Mouse (Mus musculus) midbrain, embryonic 14.5 days (tissue): ENCODE measurements around the gene Enox1. TPM values are rescaled to one million over a fixed set of nuclear protein-coding genes. Genes with fewer than 3 reads are reported as not detected.

Source experiments
- ATAC-seq: fragments of 200-750 bp; cut with Nextera tagmentation; 2 replicates; pipeline ENCODE4 v1.8.0; 2017; ENCODE audit warnings: moderate number of reproducible peaks, moderate library complexity; ENCODE audit not compliant: low FRiP score, low TSS enrichment
- DNase-seq: peaks from one replicate; pipeline ENCODE4 v3.0.0-alpha.2; 2015
- H3K27ac ChIP-seq: fragments of 300-500 bp; sonication (generic); replicated peaks from 2 replicates; pipeline ENCODE4 v1.5.1; 2014; ENCODE audit warnings: mild to moderate bottlenecking, low read depth, low read length, moderate library complexity
- H3K27me3 ChIP-seq: fragments of 300-500 bp; sonication (generic); 2 replicates; pipeline ENCODE4 v1.6.1; 2014; ENCODE audit warnings: low read length, control low read depth, mixed read lengths; ENCODE audit not compliant: control insufficient read depth, insufficient read depth
- H3K36me3 ChIP-seq: fragments of 300-500 bp; sonication (generic); 2 replicates; pipeline ENCODE4 v1.6.1; 2014; ENCODE audit warnings: low read length, control low read depth; ENCODE audit not compliant: control insufficient read depth, insufficient read depth
- H3K4me1 ChIP-seq: fragments of 300-500 bp; sonication (generic); 2 replicates; pipeline ENCODE4 v1.6.1; 2014; ENCODE audit warnings: mild to moderate bottlenecking, antibody characterized with exemption, low read length, control low read depth; ENCODE audit not compliant: control insufficient read depth, insufficient read depth
- H3K4me2 ChIP-seq: fragments of 300-500 bp; sonication (generic); 2 replicates; pipeline ENCODE4 v1.6.1; 2014; ENCODE audit warnings: mild to moderate bottlenecking, low read length, moderate library complexity
- H3K4me3 ChIP-seq: fragments of 300-500 bp; sonication (generic); replicated peaks from 2 replicates; pipeline ENCODE4 v1.5.1; 2014; ENCODE audit warnings: low read depth, low read length
- H3K9ac ChIP-seq: fragments of 300-500 bp; sonication (generic); replicated peaks from 2 replicates; pipeline ENCODE4 v1.6.1; 2014; ENCODE audit warnings: mild to moderate bottlenecking, low read length, moderate library complexity
- H3K9me3 ChIP-seq: fragments of 300-500 bp; sonication (generic); 2 replicates; pipeline ENCODE4 v1.6.1; 2016; ENCODE audit warnings: low read length, control low read depth, mixed read lengths; ENCODE audit not compliant: control insufficient read depth
- whole genome bisulfite sequencing: fragments of 180-500 bp; shearing (Covaris S2); extraction: QIAGEN DNeasy Blood & Tissue Kit; methylation state at CpG from one replicate; pipeline ENCODE4 v1.1.7; 2014; 5-methylcytosine and 5-hydroxymethylcytosine counted together
- polyA plus RNA-seq: library from polyadenylated mRNA; unstranded; fragments of >200 nt; fragmentation: Nextera tagmentation; extraction: Ambion mirVana; gene quantifications from 2 replicates; pipeline ENCODE4 v1.2.1, GENCODE M21; 2014

Gene Enox1
- polyA plus RNA-seq, 1 experiment from 2014 or later = 39.5 TPM

- Histone ChIP-seq H3K9ac (no peak overlapping the region), H3K27me3 (no peaks in the 10 kb centered on the region), H3K36me3 (no peaks in the 10 kb centered on the region), H3K9me3 (no peaks in the 10 kb centered on the region), H3K4me1 (peaks cover 13% of the 10 kb centered on the region; the same call in 1 of the 2 replicates), H3K4me2 (no peak overlapping the region), H3K27ac (peak overlapping the region; percentile 27), H3K4me3 (no peak overlapping the region)
- WGBS = 60% methylated on average over 12 of the region's 12 CpGs
- ATAC-seq (no peak), DNase-seq (no peak)
These were observed 115.8 kb downstream of the Enox1 start for GRCm38 (mm10) chr14:77272248-77272930.

GRCm38 (mm10) chr14:77272931-77273446, 116.4 kb downstream of the Enox1 start:
- Histone ChIP-seq H3K9ac (no peak overlapping the region), H3K4me2 (no peak overlapping the region), H3K9me3 (no peaks in the 10 kb centered on the region), H3K36me3 (no peaks in the 10 kb centered on the region), H3K27me3 (no peaks in the 10 kb centered on the region), H3K27ac (peak overlapping the region; percentile 27), H3K4me3 (no peak overlapping the region), H3K4me1 (peaks cover 10% of the 10 kb centered on the region; the same call in 1 of the 2 replicates)
- WGBS = 42% methylated on average over 13 of the region's 13 CpGs
- no peak for DNase-seq
- ATAC-seq = no peak

GRCm38 (mm10) chr14:77273721-77274120, 117.2 kb downstream of the Enox1 start:
- 67% methylated on average over 6 of the region's 6 CpGs for WGBS
- peak; percentile 29 for DNase-seq
- Histone ChIP-seq H3K9ac (no peak overlapping the region), H3K4me3 (no peak overlapping the region), H3K4me2 (no peak overlapping the region), H3K36me3 (no peaks in the 10 kb centered on the region), H3K27me3 (no peaks in the 10 kb centered on the region), H3K27ac (peak overlapping the region; percentile 43), H3K9me3 (no peaks in the 10 kb centered on the region), H3K4me1 (peaks cover 6% of the 10 kb centered on the region; the same call in 1 of the 2 replicates)
- ATAC-seq = no peak

- DNase-seq (no peak), ATAC-seq (no peak)
- H3K4me1 ChIP-seq = peaks cover 11% of the 10 kb centered on the region
- H3K27ac ChIP-seq = no peak overlapping the region
- H3K9ac ChIP-seq = no peak overlapping the region
- no peaks in the 10 kb centered on the region for H3K9me3 ChIP-seq
- no peaks in the 10 kb centered on the region for H3K27me3 ChIP-seq
- no peak overlapping the region for H3K4me3 ChIP-seq
- WGBS = 90% methylated on average over 6 of the region's 6 CpGs
- no peak overlapping the region for H3K4me2 ChIP-seq
- no peaks in the 10 kb centered on the region for H3K36me3 ChIP-seq
These were observed 119.0 kb downstream of the Enox1 start for GRCm38 (mm10) chr14:77275607-77276006.

- H3K9ac ChIP-seq = no peak overlapping the region
- no peak overlapping the region for H3K4me3 ChIP-seq
- H3K4me2 ChIP-seq = no peak overlapping the region
- ATAC-seq (no peak), DNase-seq (no peak)
- H3K36me3 ChIP-seq = no peaks in the 10 kb centered on the region
- no peaks in the 10 kb centered on the region for H3K9me3 ChIP-seq
- peaks cover 5% of the 10 kb centered on the region; the same call in 1 of the 2 replicates for H3K4me1 ChIP-seq
- 84% methylated on average over 4 of the region's 4 CpGs for WGBS
- H3K27me3 ChIP-seq = no peaks in the 10 kb centered on the region
- no peak overlapping the region for H3K27ac ChIP-seq
These were observed 122.6 kb downstream of the Enox1 start for GRCm38 (mm10) chr14:77279143-77279542.

- Histone ChIP-seq H3K4me2 (no peak overlapping the region), H3K4me3 (no peak overlapping the region), H3K4me1 (peaks cover 5% of the 10 kb centered on the region; the same call in 1 of the 2 replicates), H3K27ac (no peak overlapping the region), H3K36me3 (no peaks in the 10 kb centered on the region), H3K9ac (no peak overlapping the region), H3K27me3 (no peaks in the 10 kb centered on the region), H3K9me3 (no peaks in the 10 kb centered on the region)
- DNase-seq = no peak
- ATAC-seq = no peak
- 83% methylated on average over 2 of the region's 2 CpGs for WGBS
These were observed 123.9 kb downstream of the Enox1 start for GRCm38 (mm10) chr14:77280454-77280853.

- Histone ChIP-seq H3K4me2 (no peak overlapping the region), H3K27me3 (no peaks in the 10 kb centered on the region), H3K36me3 (no peaks in the 10 kb centered on the region), H3K4me1 (peaks cover 5% of the 10 kb centered on the region; the same call in 1 of the 2 replicates), H3K4me3 (no peak overlapping the region), H3K27ac (no peak overlapping the region), H3K9me3 (no peaks in the 10 kb centered on the region), H3K9ac (no peak overlapping the region)
- DNase-seq = no peak
- ATAC-seq = no peak
- WGBS = 76% methylated on average over 7 of the region's 7 CpGs
These were observed 124.3 kb downstream of the Enox1 start for GRCm38 (mm10) chr14:77280893-77281292.

- no peaks in the 10 kb centered on the region for H3K9me3 ChIP-seq
- no peak overlapping the region for H3K27ac ChIP-seq
- H3K27me3 ChIP-seq = no peaks in the 10 kb centered on the region
- peaks cover 5% of the 10 kb centered on the region; the same call in 1 of the 2 replicates for H3K4me1 ChIP-seq
- no peak for DNase-seq
- H3K4me2 ChIP-seq = no peak overlapping the region
- ATAC-seq = no peak
- H3K36me3 ChIP-seq = no peaks in the 10 kb centered on the region
- no peak overlapping the region for H3K9ac ChIP-seq
- H3K4me3 ChIP-seq = no peak overlapping the region
- 60% methylated on average over 4 of the region's 4 CpGs for WGBS
These were observed 127.4 kb downstream of the Enox1 start for GRCm38 (mm10) chr14:77283939-77284338.

- H3K4me1 ChIP-seq = no peaks in the 10 kb centered on the region
- no peak for DNase-seq
- no peaks in the 10 kb centered on the region for H3K9me3 ChIP-seq
- no peak overlapping the region for H3K4me3 ChIP-seq
- no peak for ATAC-seq
- H3K36me3 ChIP-seq = no peaks in the 10 kb centered on the region
- H3K27ac ChIP-seq = no peak overlapping the region
- no peaks in the 10 kb centered on the region for H3K27me3 ChIP-seq
- WGBS = 84% methylated on average over 3 of the region's 3 CpGs
- no peak overlapping the region for H3K9ac ChIP-seq
- H3K4me2 ChIP-seq = no peak overlapping the region
These were observed 128.9 kb downstream of the Enox1 start for GRCm38 (mm10) chr14:77285453-77285852.
